Mouse (Mus musculus) gastrocnemius, adult 8-10 months (tissue): ENCODE data around the gene Nr4a3. TPM values are rescaled to one million over a fixed set of nuclear protein-coding genes. Genes with fewer than 3 reads are reported as not detected.

Source experiments
- DNase-seq, 2 experiments: peaks; one replicate each; pipeline ENCODE4 v3.0.0; 2022; ENCODE audit warnings: low spot score in 2 of 2
- total RNA-seq, 4 experiments: library from RNA; stranded (reverse); gene quantifications; 2 replicates each; pipeline ENCODE4 v1.2.4; 2022

The Nr4a3 gene
- total RNA-seq, result 10 to 100 TPM in 2 of 4 experiments, 1 to 10 TPM in 2; 4.8 to 25.3 (median 10.3) TPM

DNA sequence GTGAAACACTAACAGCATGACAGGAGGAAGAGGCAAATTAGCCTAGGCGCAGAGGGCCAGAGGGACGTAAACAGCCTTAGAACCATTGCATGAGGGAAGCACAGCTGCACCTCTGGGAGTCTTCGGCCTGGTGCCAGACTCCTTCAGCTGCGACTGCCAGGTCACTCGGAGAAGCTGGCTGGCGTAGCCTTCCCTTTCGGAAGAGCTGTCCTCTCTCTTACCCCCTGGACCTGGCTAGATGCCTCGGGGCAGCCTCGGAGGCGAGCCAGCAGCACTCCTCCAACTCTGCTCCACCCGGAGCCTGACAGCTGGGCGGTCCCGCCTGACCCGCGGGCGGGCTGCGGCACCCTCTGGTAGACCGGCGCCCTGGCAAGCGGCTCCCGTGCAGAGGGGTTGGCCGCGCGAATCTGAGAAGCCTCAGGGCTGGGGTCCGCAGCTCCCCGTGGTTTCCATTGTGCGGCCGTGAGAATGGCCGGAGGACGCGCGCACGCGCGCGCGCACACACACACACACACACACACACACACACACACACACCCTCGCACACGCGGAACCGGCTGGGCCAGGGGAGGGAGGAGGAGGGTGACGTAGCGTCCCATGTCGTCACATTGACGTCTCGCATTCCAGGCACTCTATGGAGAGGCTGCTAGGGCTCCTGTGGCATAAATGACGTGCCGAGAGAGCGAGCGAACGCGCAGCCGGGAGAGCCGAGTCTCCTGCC lies at the start of gene Nr4a3:
Gene Nr4a3, plus strand, starts transcription at position 663 of the 721 bp plus-strand sequence.
- peak; percentile 92 to 95 for DNase-seq

DNA sequence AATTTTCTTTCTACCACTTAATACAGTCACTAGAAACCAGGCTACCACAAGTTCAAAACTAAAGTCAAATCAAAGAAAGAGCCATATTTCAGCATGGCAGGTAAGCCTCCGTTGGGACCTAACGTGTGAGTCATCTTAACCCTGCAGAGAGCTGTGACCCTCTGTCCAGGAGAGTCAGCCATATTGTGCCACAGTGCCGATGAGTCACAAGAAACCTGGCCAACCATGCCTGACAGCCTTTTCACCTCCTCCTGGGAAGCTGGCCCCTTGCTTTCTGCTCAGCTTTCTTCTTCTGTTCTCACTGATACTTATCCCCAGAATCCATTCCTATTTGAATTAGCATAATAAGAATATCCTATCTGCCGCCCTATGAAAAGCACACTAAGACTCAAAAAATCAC lies 42.0 kb upstream of the Nr4a3 start:
- DNase-seq, result no peak

DNA sequence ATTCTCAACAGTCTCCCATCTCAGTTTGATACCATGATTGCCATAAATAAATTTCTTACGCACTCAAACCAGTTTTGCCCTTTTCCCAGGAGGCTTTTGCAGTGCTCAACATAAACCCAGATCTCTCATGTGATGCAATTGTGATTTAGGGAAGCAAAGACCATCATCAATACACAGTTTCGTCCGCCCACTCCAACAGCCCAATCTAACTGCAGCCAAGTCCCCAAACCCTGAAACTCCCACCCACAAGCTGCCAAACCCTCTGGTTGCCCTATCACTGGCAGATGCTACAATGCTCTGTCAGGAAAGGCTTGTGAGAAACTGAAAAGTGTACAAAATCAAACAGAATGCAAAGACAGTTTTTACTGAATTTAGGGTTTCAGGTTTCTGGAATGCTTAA lies 41.5 kb upstream of the Nr4a3 start:
- DNase-seq, result no peak

DNA sequence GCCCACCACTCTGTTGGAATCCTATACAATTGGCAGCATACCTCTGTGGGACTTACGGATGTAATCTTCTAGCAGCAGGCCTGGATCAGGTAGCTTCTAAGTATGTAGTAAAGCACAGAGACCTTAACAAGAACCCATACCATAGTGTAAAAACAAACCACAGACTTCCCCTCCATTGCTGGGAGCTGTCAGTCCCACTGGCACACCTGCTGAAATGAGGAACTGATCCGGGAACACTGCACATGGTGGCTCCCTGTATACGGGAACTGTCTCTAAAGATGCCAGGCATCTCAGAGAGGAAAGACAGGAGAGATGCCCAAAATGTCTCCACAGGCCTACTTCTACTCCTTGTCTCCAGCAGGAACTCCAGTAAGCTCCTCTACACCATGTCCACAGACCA lies 38.6 kb upstream of the Nr4a3 start:
- DNase-seq, result no peak

DNA sequence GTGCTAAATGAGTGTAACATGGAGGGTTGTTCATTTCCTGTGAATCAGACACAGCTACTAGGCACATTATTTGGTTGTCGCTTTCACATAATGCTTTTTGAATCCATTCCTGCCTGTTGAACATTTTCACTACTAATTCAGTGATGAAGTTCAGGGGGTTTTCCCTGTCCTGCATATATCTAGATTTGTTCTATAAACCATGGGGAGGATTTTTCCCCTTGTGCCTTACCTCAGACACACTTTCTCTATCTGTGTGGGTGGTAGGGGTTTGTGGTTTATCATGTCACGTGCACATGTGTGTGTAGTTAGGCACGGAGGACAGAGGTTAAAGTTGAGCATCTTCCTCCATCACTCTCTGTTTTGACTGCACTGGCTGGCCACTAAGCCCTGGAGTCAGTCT lies 32.7 kb upstream of the Nr4a3 start:
- DNase-seq, result no peak

DNA sequence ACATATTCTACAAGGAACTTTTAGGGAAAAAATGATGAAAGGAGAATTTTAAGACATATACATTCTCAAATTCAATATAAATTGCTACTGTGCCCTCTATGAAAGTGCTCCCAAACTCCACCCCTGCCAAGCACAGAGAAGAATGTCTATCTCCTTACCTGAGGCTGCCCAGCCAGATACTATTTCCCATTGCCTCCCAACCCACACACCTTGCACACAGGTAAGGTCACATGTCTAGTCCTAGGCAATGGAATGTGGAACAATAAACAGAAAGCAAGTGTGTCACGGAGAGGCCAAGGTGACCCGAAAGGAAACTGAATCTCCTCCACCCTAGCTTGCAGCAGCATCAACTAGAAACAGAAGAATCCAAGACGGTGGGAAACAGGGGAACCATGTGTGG lies 22.0 kb upstream of the Nr4a3 start:
- DNase-seq, result no peak

DNA sequence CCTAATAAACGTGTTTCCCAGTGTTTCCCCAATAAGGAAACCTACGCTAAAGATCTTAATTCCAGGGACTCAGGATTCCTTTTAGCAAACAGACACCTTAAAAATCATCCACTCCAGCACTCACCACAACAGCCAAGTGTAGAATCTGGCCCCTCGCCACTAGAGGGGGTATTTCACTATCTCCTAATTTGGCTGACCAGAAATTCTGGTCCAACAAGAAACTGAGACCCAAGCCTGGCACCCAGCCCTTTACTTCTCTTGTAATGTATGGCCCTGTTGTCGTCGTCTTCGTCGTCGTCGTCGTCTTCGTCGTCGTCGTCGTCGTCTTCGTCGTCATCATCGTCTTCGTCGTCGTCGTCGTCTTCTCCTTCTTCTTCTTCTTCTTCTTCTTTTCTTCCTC lies 15.3 kb upstream of the Nr4a3 start:
- no peak for DNase-seq

DNA sequence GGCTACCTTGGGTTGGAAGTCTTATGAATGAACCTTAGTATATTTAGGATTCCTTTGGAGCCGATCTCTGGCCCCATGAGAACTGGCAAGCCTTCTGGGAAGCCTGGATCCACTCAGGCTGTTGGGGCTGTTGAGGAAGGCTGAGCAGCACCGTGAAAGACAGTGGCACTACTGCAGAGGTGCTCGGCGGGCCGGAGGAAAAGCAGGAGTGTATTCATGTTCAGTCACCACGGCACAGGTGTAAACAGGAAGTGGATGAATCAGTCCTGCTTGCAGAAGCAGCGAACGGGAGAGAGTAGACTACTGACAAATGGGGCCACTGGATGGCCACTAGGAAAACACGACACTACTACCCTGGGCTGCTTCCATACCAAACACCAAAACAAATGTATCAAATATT lies 10.7 kb upstream of the Nr4a3 start:
- DNase-seq, result no peak

DNA sequence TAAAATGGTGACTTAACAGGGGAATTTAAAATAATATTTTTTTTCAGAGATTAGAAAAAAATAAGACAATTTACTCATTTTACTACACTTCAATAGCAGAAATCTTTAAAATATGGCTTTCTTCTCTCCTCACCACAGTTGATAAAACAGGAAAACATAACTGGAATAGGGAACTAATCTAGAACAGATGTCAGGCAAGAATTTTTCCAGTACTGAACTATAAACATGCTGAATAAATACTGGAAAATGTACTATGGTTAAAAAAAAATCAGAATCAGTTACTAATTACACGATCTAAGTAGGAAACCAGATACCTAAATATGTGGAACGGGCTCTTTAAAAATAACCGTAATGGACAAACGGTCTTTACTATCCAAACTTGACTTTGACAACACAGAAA lies 7.3 kb upstream of the Nr4a3 start:
- DNase-seq, result no peak

DNA sequence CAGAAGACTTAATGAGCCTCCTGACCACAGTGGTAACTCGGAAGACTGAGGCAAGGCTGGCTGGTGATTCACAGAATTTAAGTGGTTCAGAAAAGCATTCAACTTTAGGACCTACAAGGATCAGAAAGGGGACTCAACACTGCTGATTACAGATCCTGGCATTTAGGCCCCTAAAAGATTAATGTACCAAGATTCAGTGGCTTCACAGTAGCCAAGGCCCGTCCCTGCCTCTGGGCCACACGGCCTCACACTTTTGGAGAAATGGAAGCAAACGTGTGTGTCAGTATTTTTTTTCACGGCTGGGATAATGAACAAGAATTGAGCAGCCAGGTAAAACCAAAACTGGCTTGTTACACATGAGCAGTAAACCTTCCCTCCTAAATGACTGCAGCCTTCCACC lies 6.1 kb upstream of the Nr4a3 start:
- no peak for DNase-seq

DNA sequence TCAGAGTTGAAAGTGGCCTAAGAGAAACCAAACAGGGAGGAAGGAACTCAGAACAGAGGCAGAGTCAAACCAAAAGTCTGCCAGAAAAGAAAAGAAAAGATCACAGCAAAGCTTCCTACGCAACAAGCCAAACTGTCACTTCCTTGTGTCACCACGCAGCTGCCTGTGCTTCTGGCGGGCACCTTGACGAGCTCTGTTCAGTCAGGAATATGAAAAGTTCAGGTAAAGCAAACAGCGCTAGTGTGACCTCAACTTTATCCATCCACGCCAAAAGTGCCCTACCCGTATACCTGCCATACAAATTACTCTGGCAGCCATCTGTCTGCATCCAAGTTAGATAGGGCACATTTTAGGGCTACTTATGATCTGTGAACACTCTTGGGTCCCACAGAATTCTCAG lies 5.2 kb upstream of the Nr4a3 start:
- DNase-seq, result no peak

DNA sequence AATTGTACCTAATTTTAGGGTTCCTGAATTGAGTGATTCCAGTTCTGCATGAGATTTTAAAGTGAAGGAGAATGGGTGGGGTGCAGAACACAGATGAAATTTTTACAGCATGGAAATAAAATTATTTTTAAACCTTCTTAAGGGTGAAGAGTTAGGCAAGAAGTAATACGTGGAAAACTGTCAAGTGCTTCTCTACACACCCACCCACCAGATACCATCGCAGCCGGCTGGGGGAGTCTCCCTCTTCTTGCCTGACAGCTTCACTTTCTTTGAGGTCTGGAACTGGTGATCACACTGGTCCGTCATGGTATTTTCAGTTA lies 2.5 kb upstream of the Nr4a3 start:
- no peak for DNase-seq

DNA sequence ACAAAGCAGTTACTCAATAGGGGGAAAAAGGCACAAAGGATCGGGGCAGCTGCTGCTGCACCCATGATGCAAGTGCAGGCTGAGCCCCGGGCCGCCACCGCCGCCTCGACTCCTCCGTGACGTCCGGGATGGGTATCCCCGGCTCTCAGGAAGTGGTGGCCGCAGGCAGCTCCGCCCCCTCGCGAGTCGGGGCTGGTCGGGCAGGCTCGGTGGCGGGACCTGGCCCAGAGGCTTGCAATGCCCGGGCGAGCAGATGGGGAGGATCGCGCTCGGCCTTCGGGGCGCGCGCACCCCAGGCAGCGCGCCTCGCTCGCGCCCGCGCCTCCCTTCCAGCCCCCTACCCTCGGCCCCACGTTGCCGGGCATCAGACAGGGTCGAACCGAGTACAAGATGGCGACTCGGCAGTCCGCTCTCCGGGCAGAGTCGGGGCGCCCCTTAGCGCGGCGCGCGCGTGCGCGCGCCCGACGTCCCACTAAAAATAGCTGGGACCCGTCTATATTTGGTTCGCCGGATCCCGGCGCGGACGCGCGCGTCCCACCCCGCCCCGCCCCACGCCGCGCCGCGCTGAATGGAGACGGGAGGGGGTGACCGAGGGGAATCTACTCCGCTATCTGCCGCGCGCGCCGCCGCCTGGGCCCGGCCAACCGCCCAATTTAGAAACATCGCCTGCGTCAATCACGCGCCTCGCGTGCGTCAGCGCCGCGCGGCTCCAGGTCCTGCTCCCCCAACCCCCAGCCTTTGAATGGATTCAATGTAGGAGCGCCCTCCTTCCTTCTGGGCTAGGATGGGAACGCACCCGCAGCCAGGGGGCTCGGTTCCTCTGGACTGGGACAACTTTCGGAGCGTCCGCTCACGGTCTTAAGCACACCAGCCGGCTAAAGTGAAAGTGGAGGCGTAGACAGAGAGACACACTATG lies 1.9 kb upstream of the Nr4a3 start:
- DNase-seq, result peak; percentile 93 to 96

DNA sequence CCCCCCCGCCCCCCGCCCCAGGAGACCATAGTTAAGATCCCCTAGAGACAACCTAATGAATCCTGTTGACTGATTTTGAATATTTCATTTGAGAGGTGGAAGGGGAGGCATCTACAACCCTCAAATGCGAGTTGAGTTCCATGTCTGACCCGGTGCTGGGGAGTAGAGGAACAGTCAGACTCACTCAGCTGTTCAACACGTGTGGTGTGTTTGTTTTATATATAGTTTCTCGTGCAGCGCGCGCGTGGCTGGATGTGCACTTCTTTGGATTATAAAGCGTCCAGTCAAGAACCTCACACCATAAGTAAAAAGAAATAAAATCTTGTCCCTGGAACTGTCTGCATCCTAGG lies 837 bp upstream of the Nr4a3 start:
- no peak for DNase-seq

DNA sequence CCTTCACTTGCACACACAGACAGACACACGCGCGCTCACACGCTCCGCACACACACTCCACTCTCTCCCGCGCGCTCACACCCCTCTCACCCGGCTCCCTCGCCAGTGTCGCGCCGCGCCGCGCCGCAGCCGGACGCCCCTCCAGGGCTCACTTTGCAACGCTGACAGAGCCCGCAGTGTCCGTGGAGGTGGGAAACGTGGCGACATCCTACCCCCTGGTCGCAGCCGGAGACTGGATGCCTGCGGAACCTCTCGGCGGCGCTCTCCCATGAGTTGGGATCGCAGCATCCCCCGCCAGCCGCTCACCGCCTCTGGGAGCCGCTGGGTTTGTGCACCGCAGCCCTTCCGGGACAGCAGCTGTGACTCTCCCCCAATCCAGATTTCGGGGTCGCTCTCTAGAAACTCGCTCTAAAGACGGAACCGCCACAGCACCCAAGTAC lies 348 bp downstream of the Nr4a3 start:
- no peak for DNase-seq

DNA sequence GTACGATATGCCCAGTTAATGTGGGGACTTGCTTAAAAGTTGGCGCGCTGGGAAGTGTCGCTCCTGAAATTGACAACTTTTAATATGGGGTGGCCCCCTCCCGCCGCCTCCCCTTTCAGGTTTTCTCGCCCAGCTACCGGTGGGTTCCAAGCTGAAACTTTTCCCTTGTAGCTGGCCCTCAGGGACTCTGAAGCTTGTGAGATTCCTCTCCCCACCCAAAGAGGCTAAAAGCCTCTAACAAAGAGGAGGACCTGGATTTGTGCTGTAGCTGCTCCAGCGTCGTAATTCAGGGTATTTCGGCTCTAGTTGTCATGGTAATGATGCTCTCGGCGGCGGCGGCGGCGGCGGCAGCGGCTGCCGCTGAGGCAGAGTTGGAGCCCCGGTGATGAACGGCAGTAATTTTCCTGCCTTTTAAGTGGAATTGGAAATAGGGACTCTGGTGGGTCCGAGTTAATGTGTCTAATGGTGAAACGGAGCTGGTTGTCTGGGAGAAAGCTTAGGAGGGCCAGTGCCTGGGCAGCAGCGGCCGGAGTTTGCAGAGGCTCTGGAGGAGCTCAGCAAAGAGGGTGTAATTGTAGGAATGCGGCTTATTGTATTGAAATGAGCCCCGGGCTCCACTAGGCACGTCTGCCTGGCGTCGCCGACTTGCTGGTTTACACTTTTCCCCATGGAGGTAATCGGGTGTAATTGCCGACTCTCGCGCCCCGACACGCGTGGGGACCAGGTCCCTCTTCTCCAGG lies 938 bp downstream of the Nr4a3 start:
- DNase-seq, result no peak

DNA sequence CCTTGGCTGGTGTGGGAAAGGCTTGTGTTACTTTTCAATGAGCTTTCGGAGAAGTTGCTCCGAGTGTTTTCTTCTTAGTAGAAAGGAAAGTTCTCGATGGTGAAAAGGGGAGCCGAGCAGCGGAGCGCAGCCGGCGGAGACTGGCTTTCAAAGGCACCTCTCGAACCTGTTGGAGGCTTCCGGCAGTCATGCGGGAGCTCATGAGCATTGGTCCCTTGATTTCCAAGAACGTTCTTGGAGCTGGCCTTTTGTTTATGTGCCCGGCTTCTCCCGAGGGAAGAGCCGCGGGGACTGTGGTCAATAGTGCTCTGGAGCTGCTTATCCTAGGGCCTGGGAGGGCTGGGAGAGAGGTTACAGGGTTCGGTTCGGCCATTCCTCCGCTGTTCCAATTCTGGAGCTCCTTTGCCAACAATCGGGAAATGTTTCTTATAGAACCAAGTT lies 1.5 kb downstream of the Nr4a3 start:
- no peak for DNase-seq

DNA sequence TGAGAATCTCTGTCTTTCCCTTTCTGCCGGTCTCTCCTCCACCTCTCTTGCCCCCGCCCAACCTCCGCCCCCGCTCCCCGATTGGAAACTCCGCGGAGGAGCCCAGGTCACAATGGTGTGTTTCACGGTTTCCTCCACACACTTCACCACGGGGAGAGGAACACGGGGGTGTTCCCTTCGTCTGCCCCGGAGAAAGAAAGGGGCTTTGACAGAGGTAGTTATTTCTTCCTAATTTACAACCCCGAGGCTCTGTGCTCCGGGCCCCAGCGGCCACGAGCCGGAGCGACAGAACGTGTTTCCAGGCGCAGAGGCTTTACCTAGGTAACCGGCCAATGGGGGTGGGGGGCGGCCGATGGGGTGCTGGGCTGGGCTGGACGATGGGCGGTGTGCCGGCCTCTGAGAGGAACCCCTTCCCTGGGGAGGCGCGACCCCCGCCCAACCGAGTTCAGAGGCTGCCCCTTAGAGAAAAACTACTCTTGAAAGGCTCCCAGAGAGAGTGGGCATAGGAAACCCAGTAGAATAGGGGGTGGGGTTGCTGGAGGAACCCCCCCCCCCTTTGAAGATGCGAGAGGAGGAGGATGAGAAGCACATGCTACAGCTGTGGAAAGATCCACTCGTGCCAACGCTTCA lies 2.3 kb downstream of the Nr4a3 start:
- no peak for DNase-seq

DNA sequence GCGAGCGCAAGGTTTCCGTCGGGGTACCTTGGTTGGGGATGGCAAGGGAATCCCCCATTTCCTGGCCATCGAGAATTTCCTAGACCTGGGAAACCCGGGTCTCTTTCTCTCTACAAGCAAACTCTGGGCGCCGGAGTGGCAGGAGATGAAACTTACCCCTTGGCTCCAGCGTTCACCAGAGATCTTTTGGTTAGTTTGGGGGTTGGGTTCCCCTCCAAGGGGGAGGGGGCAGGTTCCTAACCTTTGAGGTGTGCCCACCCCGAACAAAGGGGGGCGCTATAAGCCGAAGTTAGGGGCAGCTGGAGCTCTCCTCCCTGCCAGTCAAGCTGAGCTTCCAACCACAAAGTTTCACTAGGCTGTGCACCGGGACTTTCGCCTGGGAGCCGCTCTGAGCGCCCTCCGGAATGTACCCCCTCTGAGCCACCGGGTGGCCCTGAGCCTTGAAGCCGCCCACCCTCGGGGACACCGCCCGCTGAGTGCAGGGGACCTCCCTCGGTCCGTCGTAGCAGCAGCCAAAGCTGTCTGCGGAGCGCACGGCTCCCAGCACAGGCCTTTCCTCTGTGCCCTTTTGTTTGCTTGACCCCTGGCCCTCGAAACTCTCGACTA lies 2.9 kb downstream of the Nr4a3 start:
- peak in 1 of 2 experiments; percentile 6 for DNase-seq

DNA sequence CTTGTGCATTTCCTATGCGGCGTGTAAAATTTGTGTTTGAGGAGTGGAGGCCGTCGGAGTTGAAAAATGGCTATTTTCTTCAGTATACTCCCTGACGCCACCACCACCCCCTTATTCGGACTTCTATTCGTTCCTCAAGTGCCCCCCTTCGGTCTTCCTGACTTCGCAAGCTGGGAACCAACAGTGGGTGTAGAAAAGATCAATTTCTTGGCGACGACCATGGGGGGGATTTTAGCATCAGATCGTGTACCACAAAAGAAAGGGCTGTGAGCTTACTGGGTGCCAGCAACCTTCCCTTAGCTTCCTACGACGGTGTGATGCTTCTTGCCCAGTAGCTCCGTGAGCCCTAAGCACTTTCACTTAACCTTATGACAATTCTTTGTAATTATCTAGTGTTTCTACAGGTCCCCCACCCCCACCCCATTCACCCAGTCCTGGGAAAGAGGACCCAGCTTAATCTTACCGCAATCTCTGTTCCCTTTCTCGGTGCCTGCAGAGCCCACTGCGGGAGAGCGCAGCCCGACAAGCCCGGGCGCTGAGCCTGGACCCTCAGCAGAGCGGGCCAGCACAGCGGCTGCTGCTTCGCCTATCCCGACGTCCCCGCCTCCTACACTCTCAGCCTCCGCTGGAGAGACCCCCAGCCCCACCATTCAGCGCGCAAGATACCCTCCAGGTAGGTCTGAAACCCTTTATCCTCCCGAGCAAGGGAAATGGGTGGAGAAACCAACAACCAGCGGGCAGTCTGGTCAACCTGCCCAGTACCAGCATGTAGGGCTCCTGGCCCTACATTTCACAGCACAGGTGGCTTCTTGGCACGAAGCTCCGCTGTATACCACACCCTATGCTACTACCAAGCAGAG lies 3.7 kb downstream of the Nr4a3 start:
- no peak for DNase-seq
